Mouse (Mus musculus) megakaryocyte-erythroid progenitor cell, adult 5-6 weeks (primary cell): ENCODE results near the gene Gm42906. TPM values are rescaled to one million over a fixed set of nuclear protein-coding genes. Genes with fewer than 3 reads are reported as not detected.

ENCODE experiments used
- ATAC-seq: replicated peaks from 2 replicates; pipeline ENCODE4 v1.8.0; 2016; ENCODE audit warnings: mild to moderate bottlenecking, inconsistent platforms; ENCODE audit not compliant: severe bottlenecking, poor library complexity, low FRiP score, low TSS enrichment
- total RNA-seq, 2 experiments: library from RNA; stranded (forward) in 1 of 2; stranded (reverse) in 1 of 2; fragments of 200-1000, 215-1000 nt in 1 of 2; fragments of >200 nt in 1 of 2; fragmentation: Nextera tagmentation in 1 of 2; gene quantifications; 2 replicates each; pipeline ENCODE4 v1.2.3; 2014 to 2017

The Gm42906 gene
- total RNA-seq, 2 experiments from 2014 or later, result not detected

GRCm38 (mm10) chr5:151202925-151203324 is 225.0 kb downstream of the Gm42906 start:
- no peak for ATAC-seq

- ATAC-seq, result no peak
Observed at GRCm38 (mm10) chr5:151201220-151201619, 226.7 kb downstream of the Gm42906 start.

DNA sequence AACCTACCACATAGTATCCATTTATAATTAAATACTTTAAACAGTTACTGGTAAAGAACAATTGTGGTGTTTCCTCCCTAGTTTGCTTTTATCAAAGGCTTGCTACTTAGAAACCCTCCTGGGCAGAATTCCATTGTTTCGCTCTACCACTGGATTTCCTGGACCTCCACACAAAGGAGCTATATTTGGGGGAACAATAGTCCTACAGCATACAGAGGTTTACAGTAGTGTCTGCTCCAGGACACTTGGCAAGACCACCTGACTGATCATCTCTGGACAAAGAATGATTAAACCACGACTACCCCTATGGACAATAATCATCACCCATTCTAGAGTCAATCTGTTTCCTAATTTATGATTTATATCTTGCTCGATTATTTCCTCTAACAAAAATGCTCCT is 228.7 kb downstream of the Gm42906 start:
- ATAC-seq, result no peak

- no peak for ATAC-seq
Observed at GRCm38 (mm10) chr5:151196603-151197272, 231.2 kb downstream of the Gm42906 start.

DNA sequence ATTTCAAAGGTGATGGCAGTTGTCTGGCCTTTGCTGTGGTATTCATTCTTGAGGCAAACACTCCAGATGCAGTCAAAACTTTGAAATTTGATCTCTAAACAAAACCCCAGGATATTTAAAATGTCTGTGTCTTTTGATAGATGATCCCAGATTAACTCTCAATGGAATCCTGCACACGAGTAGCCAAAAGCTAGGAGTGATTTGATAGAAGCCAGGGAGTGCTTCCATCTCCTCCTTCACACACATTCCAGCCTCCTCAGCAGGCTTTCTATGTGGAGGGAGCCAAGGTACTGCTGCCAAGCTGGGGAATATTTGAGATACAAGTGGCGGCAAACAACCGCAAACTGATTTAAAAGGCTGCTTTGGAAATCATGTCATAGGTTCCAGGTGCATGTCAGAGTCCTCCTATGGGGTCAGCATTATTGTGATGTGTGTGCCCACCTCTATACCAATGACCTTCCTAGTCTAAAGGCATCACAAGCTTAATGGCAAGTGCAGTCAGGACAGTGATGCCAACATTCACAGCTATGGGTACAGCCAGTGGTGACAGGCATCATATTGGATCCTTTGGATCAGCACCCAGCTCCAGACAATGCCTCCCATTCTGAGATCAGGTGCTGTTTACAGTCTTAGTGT is 234.0 kb downstream of the Gm42906 start:
- no peak for ATAC-seq

DNA sequence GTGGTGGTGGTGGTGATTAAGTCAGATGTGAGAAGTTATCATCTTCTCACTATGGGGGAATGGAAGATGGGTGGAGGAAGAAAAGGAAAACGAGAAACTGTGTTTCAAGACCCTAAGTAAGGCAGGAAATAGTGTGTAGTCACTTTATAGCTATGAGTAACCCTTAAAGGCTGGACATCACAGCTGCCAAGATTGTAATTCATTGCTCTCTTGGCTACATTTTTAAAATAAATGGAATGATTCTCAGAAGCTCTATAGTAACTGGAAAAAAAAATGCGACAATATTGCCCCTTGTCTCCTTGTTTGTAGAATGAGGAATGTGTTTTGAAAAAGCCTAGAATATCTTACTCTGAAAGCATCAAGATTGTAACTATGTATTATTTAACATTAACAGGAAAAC is 235.7 kb downstream of the Gm42906 start:
- no peak for ATAC-seq

GRCm38 (mm10) chr5:151190764-151191163 is 237.2 kb downstream of the Gm42906 start:
- no peak for ATAC-seq

- ATAC-seq, result peak; percentile 92
Observed at GRCm38 (mm10) chr5:151189789-151190378, 238.1 kb downstream of the Gm42906 start.

DNA sequence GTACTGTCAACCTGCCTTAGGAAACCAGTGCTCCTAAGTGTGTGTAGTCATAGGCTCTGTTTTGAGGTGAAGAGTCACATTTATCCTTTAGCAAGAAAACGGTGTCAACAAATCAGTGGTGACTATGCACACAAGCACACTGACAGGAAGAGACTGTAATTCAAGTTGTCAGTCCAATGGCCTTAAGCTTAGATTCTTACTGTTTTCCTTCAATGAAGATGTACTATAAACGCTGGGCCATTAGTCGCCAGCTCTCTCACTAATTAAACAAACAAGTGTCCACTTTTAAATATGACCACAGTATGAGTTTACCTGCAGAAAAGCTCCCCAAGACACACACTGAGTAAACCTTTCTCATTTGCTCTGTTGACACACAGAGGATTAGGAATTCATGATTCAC is 238.6 kb downstream of the Gm42906 start:
- no peak for ATAC-seq

DNA sequence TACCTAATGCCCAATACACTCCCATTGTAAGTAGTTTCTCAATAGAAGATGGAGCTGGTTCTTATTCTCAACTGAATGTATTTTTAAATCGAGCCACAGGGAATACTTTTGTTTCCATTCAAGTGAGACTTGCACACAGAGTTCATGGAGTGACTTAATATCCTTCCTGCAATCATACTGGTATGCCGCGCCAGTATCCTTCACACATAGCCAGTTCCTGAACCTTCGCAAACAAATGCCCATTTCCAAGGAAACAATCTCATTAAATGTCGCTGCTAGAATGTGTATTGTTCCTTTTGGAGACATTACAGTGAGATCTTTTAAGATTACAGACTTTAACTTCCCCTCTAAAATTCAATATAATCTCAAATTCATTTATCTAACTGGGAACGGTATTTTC is 239.3 kb downstream of the Gm42906 start:
- no peak for ATAC-seq

- no peak for ATAC-seq
Observed at GRCm38 (mm10) chr5:151187336-151187735, 240.6 kb downstream of the Gm42906 start.

DNA sequence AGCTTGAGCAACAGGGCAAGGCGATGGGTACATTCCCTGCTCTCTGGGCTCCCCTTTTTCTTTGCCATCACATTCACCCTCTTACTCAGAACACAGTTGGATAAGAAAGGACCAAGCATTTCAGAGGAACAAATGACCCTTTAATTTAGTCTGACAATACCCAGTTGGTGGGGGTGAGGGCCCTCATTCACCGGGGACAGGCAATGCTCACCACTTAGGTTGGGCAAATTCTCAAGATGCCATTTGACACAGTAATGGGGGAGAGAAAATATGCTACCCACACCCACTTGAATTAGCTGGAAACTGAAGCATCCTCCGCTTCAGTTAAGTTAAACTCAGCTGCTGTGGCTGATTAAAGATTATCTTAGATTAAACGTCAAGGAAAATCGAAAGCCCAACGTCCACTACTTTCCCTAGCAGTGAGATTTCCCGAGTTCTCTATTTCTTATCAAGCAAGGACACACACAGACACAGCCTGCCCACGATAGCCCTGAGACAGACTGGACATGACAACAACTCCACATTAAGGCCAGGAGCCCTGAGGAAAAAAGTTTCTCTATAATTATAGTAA is 242.6 kb downstream of the Gm42906 start:
- ATAC-seq, result no peak

GRCm38 (mm10) chr5:151183656-151184240 is 244.2 kb downstream of the Gm42906 start:
- peak; percentile 58; the same call in 1 of the 2 replicates for ATAC-seq

GRCm38 (mm10) chr5:151181288-151181687 is 246.7 kb downstream of the Gm42906 start:
- no peak for ATAC-seq

GRCm38 (mm10) chr5:151180176-151180785 is 247.7 kb downstream of the Gm42906 start:
- ATAC-seq, result no peak

DNA sequence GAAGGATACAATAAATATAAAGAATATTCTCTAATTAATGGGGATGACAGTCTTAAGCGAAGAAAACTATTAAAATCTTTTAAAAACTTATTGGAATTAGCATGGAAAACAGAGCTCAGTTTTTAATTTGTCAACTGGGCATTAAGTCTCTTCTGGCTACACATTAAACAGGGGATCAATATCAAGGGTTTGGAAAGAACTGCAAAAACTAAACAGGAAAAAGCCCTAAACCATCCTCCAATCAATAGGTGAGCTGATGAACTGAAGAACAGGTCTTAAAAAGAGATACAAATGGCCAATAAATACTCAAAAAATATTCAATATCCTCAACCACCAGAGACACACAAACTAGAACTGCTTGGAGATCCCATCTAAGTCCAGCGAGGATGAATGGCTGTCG is 250.8 kb downstream of the Gm42906 start:
- ATAC-seq, result no peak

GRCm38 (mm10) chr5:151175897-151176313 is 252.1 kb downstream of the Gm42906 start:
- ATAC-seq, result no peak

DNA sequence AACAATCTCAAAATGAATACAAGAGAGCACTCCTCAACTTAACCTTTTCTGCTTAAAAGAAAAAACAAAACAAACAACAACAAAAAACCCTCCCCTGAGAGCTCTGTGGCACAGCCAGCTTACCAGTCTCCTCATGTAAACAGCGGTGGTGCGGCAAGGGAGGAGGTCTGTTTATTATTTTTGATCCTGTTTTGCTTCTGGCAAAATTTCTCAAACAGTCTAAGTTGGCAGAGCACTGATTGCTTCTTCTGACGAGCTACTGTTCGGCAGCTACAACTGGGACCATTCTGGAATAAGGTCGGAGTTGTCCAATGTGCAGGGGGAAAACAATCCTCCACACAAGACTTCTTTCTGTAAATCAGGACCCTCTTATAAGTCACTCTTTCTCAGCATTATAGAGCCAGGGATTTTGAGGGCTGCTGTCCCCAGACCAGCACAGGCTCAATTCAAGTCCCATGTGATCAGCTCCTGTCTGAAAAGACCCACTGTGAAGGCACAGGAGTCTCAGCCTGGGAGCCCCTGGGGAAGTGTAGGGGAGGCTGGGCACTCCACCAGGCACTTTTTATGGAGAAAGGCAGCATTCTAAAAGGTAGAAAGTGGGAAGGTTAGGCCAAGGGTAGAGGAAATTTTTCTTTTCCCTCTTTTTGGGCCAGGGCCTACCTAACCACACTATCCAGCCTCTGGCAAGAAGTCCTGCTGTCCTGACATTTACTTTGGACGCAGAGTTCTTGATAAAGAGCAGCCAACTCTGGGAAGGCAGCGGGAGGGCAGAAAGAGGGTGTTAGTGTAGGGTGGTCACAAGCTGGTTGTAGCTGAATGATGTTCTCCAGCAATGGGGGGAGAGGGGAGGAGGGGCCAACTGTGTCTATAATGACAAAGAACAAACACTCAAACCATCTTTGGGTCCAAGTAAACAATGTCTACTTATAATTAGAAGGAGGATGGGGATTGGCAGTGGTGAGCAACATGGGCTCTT is 253.2 kb downstream of the Gm42906 start:
- ATAC-seq, result no peak

DNA sequence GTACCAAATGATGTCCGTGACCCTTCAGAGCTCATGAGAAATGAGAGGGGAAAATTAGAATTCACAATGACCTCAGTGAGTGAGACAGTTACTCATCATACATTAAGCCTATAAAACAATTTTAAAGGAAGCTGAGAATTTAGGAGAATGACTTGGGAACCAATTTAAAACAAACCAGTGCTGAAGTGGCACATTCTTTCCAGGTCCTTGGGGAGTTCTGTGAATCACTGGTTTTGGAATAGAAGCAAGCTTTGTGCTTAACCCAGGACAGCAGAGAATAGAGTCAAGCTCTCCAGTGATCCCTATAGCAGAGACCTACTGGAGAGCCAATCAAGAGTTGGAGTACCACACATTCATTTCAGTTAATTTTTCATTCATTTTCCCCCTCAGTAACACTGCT is 254.2 kb downstream of the Gm42906 start:
- no peak for ATAC-seq
